Mouse (Mus musculus) CD4-positive naive resting alpha-beta T cell, adult 76 days (primary cell): Measurements from ENCODE around the gene Zdhhc15. TPM values are rescaled to one million over a fixed set of nuclear protein-coding genes. Genes with fewer than 3 reads are reported as not detected.

Experiments used
- total RNA-seq: library from RNA; stranded (reverse); gene quantifications from one replicate; pipeline ENCODE4 v1.2.4, GENCODE M21; 2023

Gene Zdhhc15
- total RNA-seq, result 16.3 TPM

DNA sequence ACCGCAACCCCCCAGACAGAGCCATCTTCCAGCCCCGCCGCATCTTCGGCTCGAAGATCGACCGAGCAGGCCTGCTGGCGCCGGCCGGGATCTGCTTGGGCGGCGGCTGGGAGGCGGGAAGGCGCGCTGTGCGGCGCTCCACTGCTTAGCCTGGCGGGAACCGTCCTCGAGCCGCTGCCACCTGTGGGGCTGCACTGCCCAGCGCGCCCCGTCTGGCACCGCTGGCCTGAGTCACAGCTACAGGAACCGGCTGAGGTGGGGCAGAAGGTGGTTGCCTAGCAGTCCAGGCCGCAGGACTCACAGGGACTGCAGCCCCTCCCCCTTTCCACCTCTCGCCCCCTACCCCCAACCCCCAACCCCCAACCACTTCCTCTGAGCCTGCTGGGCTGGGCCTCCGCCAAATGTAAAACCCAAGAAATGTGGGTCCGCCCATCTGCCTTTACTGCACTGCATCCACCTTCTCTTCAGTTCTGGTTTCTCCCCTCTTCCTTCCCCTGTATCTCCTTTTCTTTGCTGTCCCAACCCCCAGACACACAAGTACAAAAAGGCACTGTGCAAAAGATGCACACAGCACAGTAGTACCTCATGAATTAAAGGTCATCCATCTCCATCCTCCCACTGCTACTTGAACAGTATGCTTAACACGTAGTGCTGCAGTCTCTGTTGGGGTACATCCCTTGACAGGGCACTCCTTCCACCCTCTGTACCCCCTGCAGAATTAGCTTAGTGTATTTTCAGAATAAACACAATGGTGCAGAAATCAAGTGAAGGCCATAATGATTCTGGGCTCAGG is at the start of gene Zdhhc15:
Gene Zdhhc15 (minus strand): TSS at position 308 of the 793 bp plus-strand sequence.

Other genes with a start within 250 kb of the Zdhhc15 start
- 10.6 TPM for gene Uprt, start 188.2 kb downstream of the Zdhhc15 start, total RNA-seq
- gene Magee2, start 186.2 kb upstream of the Zdhhc15 start, total RNA-seq, result not detected